Mouse (Mus musculus) midbrain, embryonic 13.5 days (tissue): ENCODE data around the gene Rras. TPM values are rescaled to one million over a fixed set of nuclear protein-coding genes. Genes with fewer than 3 reads are reported as not detected.

Experiments used
- ATAC-seq: fragments of 200-750 bp; cut with Nextera tagmentation; 2 replicates; pipeline ENCODE4 v1.8.0; 2017; ENCODE audit warnings: mild to moderate bottlenecking, moderate TSS enrichment, moderate library complexity
- H3K27ac ChIP-seq: fragments of 300-500 bp; sonication (generic); 2 replicates; pipeline ENCODE4 v1.5.1; 2015; ENCODE audit warnings: inconsistent platforms, mild to moderate bottlenecking, moderate library complexity
- H3K27me3 ChIP-seq: fragments of 300-500 bp; sonication (generic); 2 replicates; pipeline ENCODE4 v1.6.1; 2015; ENCODE audit warnings: mild to moderate bottlenecking, inconsistent platforms
- H3K36me3 ChIP-seq: fragments of 300-500 bp; sonication (generic); 2 replicates; pipeline ENCODE4 v1.6.1; 2015; ENCODE audit warnings: mild to moderate bottlenecking, inconsistent platforms
- H3K4me1 ChIP-seq: fragments of 300-500 bp; sonication (generic); replicated peaks from 2 replicates; pipeline ENCODE4 v1.6.1; 2015; ENCODE audit warnings: inconsistent platforms
- H3K4me2 ChIP-seq: fragments of 300-500 bp; sonication (generic); replicated peaks from 2 replicates; pipeline ENCODE4 v1.6.1; 2015; ENCODE audit warnings: moderate library complexity, mild to moderate bottlenecking, inconsistent platforms
- H3K4me3 ChIP-seq: fragments of 300-500 bp; sonication (generic); replicated peaks from 2 replicates; pipeline ENCODE4 v1.5.1; 2015; ENCODE audit warnings: mild to moderate bottlenecking, inconsistent platforms
- H3K9ac ChIP-seq: fragments of 300-500 bp; sonication (generic); replicated peaks from 2 replicates; pipeline ENCODE4 v1.6.1; 2015; ENCODE audit warnings: mild to moderate bottlenecking, inconsistent platforms
- H3K9me3 ChIP-seq: fragments of 300-500 bp; sonication (generic); 2 replicates; pipeline ENCODE4 v1.6.1; 2016; ENCODE audit warnings: mild to moderate bottlenecking, inconsistent platforms
- WGBS: fragments of 180-500 bp; shearing (Covaris S2); methylation state at CpG from one replicate; pipeline ENCODE4 v1.1.7; 2015; 5-methylcytosine and 5-hydroxymethylcytosine counted together
- polyA plus RNA-seq: library from polyadenylated mRNA; unstranded; fragments of >200 nt; fragmentation: Nextera tagmentation; extraction: Ambion mirVana; gene quantifications from 2 replicates; pipeline ENCODE4 v1.2.1, GENCODE M21; 2015

The Rras gene
- polyA plus RNA-seq, 1 experiment from 2014 or later, result 9.6 TPM

DNA sequence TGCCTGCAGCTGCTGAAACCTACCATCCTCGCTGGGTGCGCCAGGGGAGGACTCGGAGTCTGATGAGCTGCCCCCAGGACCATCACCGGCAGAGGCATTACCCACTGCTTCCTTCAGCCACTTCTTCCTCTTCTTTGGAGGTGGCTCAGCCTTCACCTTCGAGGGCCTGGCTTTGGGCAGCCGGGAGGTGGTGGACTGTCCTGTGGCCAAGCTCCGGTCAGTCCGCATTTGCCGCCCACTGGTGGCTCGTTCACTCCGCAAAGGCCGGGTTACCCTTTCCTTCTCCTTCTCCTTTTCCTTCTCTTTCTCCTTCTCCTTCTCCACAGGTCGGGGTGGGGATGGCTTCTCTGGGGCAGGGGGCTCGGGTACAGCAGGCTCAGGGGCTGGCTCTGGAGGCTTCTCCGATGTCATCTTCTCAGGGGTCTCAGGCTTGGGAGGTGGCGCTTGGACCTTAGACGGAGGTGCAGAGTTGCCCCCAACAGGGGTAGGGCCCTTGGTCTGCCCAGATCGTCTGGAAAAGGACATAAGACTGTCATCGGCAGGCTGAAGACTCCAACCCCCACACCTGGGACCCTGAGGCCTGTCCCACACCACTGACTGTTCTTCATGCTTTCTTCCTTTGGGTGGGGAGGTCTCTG is 16.1 kb downstream of the Rras start:
- Histone ChIP-seq H3K9ac (no peak overlapping the region), H3K36me3 (peaks cover 99% of the 10 kb centered on the region), H3K4me1 (no peaks in the 10 kb centered on the region), H3K4me3 (no peak overlapping the region), H3K27ac (no peak overlapping the region), H3K27me3 (no peaks in the 10 kb centered on the region), H3K9me3 (no peaks in the 10 kb centered on the region), H3K4me2 (no peak overlapping the region)
- ATAC-seq, result no peak
- WGBS, result 95% methylated on average over 19 of the region's 19 CpGs

DNA sequence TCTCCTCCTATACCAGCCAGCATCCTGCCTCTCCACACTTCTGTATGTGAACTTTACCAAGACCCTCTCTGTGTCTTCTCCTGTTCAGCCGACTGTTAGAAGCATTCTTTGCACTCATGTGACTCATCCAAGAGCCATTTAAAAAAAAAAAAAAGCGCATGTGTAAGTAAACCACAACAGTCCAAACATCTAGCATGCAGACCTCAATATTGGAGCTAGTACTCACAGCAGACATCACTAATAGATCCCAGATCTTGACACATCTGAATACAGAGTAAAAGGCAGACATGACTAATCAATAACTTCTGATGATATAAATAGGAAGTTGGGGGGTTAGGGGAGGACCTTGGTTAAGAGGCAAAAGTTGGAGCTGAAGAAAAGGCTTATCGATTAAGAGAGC is 17.9 kb downstream of the Rras start:
- H3K36me3 ChIP-seq, result peaks cover 99% of the 10 kb centered on the region
- 97% methylated on average over 3 of the region's 3 CpGs for WGBS
- ATAC-seq, result no peak
- no peak overlapping the region for H3K9ac ChIP-seq
- no peak overlapping the region for H3K27ac ChIP-seq
- no peaks in the 10 kb centered on the region for H3K4me1 ChIP-seq
- no peak overlapping the region for H3K4me2 ChIP-seq
- H3K4me3 ChIP-seq, result no peak overlapping the region
- H3K9me3 ChIP-seq, result no peaks in the 10 kb centered on the region
- no peaks in the 10 kb centered on the region for H3K27me3 ChIP-seq

DNA sequence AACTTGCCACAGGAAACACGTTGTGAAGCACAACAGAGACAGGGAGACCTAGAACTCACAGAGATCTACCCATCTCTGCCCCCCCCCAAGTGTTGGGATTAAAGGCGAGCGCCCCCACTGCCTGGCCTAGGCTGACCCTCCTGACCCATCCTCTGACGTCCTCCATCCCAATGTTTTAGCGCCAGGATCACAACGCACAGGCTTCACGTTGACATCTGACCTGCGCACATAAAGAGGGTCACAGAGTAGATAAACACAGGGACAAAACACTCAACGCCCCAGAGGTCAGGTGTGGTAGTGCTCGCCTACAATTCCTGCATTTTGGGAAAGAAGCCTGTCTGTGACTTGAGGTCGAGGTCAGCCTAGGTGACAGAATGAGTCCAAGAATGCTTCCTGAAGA is 18.9 kb downstream of the Rras start:
- Histone ChIP-seq H3K4me3 (no peak overlapping the region), H3K4me1 (no peaks in the 10 kb centered on the region), H3K27me3 (no peaks in the 10 kb centered on the region), H3K27ac (no peak overlapping the region), H3K9me3 (no peaks in the 10 kb centered on the region), H3K36me3 (peaks cover 99% of the 10 kb centered on the region), H3K4me2 (no peak overlapping the region), H3K9ac (no peak overlapping the region)
- WGBS, result 93% methylated on average over 11 of the region's 11 CpGs
- no peak for ATAC-seq

DNA sequence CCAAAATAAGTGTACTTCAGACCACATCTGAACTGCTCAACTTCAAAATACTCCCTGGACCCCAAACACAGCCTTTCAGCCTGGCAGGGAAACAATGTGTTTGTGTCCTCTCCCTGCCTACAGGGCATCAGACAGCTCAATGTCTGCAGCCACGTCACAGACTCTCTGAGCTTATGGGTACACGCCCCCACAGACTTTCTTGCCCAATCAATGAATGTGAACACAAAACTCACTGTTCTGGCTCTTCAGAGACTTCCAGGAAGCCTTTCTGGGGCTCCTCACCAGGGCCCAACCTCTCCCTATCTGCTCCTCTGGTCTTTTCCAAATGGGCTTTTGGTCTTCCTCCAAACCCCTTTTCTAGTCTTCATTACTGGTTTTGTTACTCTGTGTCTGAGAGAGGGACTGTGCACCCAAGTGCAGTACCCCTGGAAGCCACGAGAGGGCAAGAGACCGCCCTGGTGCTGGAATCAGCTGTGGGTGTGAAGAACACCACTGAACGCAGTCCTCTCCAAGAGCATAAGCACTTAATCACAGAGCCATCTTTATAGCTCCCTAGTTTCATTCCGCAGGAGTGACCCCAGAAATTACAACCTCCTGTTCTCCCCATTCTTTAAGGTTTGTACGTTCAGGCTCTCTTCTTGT is 20.1 kb downstream of the Rras start:
- H3K27ac ChIP-seq, result no peak overlapping the region
- H3K9me3 ChIP-seq, result no peaks in the 10 kb centered on the region
- no peak overlapping the region for H3K4me3 ChIP-seq
- no peak overlapping the region for H3K4me2 ChIP-seq
- H3K27me3 ChIP-seq, result no peaks in the 10 kb centered on the region
- no peak overlapping the region for H3K9ac ChIP-seq
- ATAC-seq, result no peak
- peaks cover 99% of the 10 kb centered on the region for H3K36me3 ChIP-seq
- WGBS, result 67% methylated on average over 7 of the region's 7 CpGs
- H3K4me1 ChIP-seq, result no peaks in the 10 kb centered on the region

DNA sequence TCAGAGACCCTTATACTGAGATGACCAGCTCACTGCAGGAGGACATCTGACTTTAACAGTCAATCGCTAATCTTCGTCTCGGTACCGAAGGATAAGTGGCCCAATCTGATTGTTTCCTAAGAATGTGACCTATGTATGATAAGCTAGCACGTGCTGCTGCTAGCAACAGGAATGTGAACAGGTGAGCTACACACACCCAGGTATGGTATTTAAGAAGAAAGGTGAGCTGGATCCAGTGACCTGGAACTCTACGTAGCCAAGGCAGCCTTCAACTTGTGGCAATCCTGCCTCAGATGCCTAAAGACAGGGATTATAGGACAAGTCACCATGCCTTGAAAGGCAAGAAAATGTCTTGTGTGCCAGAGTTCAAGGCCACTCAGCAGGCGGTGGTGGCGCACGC is 20.6 kb downstream of the Rras start:
- 97% methylated on average over 9 of the region's 9 CpGs for WGBS
- H3K4me3 ChIP-seq, result no peak overlapping the region
- H3K4me1 ChIP-seq, result no peaks in the 10 kb centered on the region
- H3K27ac ChIP-seq, result no peak overlapping the region
- H3K4me2 ChIP-seq, result no peak overlapping the region
- no peak for ATAC-seq
- peaks cover 99% of the 10 kb centered on the region for H3K36me3 ChIP-seq
- H3K27me3 ChIP-seq, result no peaks in the 10 kb centered on the region
- no peak overlapping the region for H3K9ac ChIP-seq
- H3K9me3 ChIP-seq, result no peaks in the 10 kb centered on the region

DNA sequence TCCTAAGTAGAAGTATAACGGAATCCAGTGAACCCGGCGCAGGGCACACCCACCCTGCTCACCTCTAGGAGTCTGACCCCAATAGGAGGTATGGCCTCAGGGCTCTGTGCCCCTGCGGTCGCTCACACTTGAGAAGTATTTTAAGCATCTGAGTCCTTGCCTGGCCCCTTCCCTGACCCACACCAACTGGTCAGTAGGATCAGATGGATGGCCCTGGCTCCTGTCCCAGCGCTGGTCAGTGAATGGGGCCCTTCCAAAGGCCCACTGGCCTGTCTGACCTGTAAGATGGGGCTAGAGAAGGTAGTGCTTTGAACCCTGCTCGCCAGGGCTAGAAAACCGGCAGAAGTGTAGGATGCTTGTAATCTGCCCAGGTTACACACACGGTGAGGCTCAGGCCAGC is 23.1 kb downstream of the Rras start:
- H3K27ac ChIP-seq, result no peak overlapping the region
- H3K9me3 ChIP-seq, result no peaks in the 10 kb centered on the region
- no peaks in the 10 kb centered on the region for H3K27me3 ChIP-seq
- no peak for ATAC-seq
- H3K4me2 ChIP-seq, result no peak overlapping the region
- H3K9ac ChIP-seq, result no peak overlapping the region
- no peaks in the 10 kb centered on the region for H3K4me1 ChIP-seq
- H3K36me3 ChIP-seq, result peaks cover 99% of the 10 kb centered on the region
- WGBS, result 96% methylated on average over 9 of the region's 9 CpGs
- H3K4me3 ChIP-seq, result no peak overlapping the region

DNA sequence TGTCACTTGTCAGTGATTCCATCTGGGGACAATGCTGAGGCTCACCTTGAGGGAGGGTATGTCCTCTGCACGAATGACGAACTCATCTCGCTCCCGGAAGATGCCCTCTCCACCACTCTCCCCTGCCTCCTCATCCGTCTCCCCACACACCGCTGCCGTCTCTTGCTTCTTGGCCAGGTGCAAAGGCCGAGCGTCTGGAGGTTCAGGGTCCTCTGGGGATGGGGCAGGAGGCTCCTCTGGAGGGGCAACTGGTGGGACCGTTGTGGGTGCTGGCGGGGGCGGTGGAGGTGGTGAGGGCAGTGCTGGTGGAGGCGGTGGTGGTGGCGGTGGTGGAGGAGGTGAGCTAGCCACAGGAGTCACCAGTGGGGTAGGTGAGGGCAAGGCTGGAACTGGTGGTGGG is 25.5 kb downstream of the Rras start:
- no peaks in the 10 kb centered on the region for H3K9me3 ChIP-seq
- H3K27me3 ChIP-seq, result no peaks in the 10 kb centered on the region
- no peak overlapping the region for H3K4me3 ChIP-seq
- no peak overlapping the region for H3K4me2 ChIP-seq
- no peaks in the 10 kb centered on the region; the same call in 1 of the 2 replicates for H3K4me1 ChIP-seq
- 96% methylated on average over 14 of the region's 14 CpGs for WGBS
- ATAC-seq, result no peak
- no peak overlapping the region for H3K9ac ChIP-seq
- no peak overlapping the region for H3K27ac ChIP-seq
- peaks cover 99% of the 10 kb centered on the region for H3K36me3 ChIP-seq

DNA sequence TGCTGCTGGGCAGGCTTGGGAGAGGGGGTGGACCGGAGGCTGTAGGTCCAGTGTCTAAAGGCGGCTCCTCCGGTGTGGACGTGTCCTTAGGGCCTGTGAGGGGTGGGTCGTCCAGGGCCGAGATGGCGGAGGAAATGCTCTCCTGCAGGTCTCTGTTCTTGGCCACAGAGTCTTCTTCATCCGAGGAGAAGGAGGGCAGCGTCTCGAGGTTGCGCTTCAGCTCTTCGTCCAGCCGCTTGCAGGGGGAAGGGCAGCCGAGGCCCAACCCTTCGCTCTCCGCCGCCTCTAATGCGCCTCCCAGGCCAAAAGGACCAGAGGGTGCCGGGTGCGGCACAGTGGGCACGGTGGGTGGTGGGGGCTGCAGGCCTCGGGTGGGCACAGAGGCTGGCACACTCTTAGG is 28.0 kb downstream of the Rras start:
- no peak overlapping the region for H3K27ac ChIP-seq

DNA sequence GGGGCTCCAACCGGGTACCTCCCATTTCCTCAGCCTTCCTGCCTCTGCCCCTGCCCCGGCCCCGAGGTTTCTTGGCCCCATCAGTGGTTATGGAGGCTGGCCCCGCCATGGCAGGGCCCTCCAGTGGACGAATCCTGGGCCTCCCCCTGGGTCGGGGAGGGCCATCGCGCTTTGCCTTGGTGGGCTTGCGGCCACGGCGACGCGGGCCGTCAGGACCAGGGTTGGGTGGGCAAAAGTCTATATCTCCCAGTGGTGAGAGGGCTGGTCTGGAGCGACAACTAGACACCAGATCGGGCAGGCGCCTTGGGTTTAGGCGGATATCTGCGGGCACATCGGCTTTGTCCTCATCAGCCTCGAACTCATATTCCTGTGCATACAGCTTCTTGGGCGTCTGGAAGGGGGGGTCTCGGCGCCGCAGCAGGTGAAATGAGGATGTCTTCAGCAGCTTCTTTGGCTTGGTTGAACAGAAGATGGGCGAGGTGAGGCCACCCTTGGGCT is 29.1 kb downstream of the Rras start:
- Histone ChIP-seq H3K27me3 (no peaks in the 10 kb centered on the region), H3K36me3 (peaks cover 88% of the 10 kb centered on the region)
- WGBS, result 95% methylated on average over 26 of the region's 26 CpGs

More for the DNA sequence above, 28.0 kb downstream of the Rras start:
- 93% methylated on average over 22 of the region's 22 CpGs for WGBS
- Histone ChIP-seq H3K4me2 (no peak overlapping the region), H3K4me1 (peaks cover 11% of the 10 kb centered on the region), H3K4me3 (no peak overlapping the region), H3K9me3 (no peaks in the 10 kb centered on the region), H3K36me3 (peaks cover 99% of the 10 kb centered on the region), H3K9ac (no peak overlapping the region), H3K27me3 (no peaks in the 10 kb centered on the region)
- ATAC-seq, result no peak

DNA sequence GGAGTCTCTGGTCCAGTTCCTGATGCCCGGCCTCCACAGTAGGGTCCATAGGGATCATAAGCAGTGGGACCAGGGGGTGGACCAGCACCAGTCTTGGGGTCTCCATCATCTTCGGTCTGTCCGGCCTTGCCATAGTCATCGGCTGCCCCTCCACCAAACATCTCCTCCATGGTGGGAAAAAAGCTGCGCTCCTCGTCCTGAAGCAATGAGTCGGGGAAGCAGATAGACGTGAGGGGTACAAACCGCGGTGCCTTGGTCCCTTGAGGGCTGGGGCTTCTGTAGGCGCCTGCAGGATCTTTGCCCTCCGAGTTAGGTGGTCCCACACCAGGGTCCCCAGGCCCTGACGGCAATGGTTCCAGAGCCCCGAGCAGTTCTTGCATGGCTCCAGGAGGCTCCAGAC is 29.7 kb downstream of the Rras start:
- Histone ChIP-seq H3K36me3 (peaks cover 82% of the 10 kb centered on the region), H3K4me3 (no peak overlapping the region), H3K27ac (no peak overlapping the region), H3K9me3 (no peaks in the 10 kb centered on the region), H3K27me3 (no peaks in the 10 kb centered on the region), H3K4me1 (peaks cover 24% of the 10 kb centered on the region), H3K4me2 (no peak overlapping the region), H3K9ac (no peak overlapping the region)
- 95% methylated on average over 14 of the region's 14 CpGs for WGBS
- no peak for ATAC-seq

More for the DNA sequence above, 29.1 kb downstream of the Rras start:
- ATAC-seq, result no peak
- Histone ChIP-seq H3K27ac (no peak overlapping the region), H3K9ac (no peak overlapping the region), H3K4me3 (no peak overlapping the region), H3K4me2 (no peak overlapping the region), H3K4me1 (peaks cover 22% of the 10 kb centered on the region), H3K9me3 (no peaks in the 10 kb centered on the region)

DNA sequence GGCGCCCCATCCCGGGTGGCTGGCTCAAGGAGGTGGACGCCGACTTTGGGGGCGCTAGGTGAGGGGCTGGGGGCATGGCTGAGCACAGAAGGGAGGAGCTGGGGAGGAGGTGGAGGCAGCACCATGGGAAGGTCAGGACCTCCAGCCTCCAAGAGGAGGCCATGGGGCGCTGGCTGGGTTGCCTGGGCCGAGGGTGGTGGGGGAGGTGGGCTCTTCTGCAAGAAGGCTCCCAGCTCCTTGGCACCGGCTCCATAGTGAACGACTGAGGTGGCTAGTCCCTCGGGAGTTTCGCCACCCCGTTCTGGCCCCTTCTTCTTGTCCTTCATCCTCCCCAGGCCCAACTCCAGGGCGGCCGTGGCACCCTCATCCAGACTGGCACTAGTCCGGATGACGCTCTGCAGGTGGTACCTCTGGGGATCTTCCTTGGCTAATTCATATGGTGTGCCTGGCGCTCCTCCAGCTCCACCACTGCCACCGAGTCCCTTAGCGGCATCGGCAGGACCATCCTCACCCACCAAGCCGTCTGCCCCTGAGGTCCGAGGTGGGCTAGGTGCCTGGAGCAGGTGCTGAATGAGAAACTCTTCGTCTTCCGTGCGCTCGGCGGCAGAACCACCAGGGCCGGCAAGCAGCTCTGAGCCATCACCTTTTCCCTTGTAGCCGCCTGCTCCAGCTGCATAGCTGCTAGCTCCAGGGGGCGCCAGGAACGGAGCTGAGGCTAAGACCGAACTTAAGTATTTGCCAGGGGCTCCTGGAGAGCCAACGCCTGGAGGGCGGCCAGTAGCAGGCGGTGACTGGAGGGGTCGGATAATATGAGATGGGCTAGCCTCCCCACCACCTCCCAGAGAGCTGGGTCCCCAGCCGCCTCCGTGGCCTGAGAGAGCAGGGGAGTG is 30.5 kb downstream of the Rras start:
- no peak for ATAC-seq
- no peak overlapping the region for H3K4me3 ChIP-seq
- WGBS, result 94% methylated on average over 38 of the region's 38 CpGs
- no peak overlapping the region for H3K9ac ChIP-seq
- peaks cover 74% of the 10 kb centered on the region for H3K36me3 ChIP-seq
- no peaks in the 10 kb centered on the region for H3K27me3 ChIP-seq
- H3K27ac ChIP-seq, result no peak overlapping the region
- no peak overlapping the region for H3K4me2 ChIP-seq
- H3K9me3 ChIP-seq, result no peaks in the 10 kb centered on the region
- peaks cover 24% of the 10 kb centered on the region for H3K4me1 ChIP-seq
